Mouse (Mus musculus) kidney, postnatal 14 days (tissue): Measurements from ENCODE around the gene Dctd.
"Not testable (repeated sequence)": the region's sequence is repeated elsewhere in the genome, so short reads cannot be mapped to it uniquely, and the experiment has no call there.

Experiments
- DNase-seq: peaks from one replicate; pipeline ENCODE4 v3.0.0; 2022; ENCODE audit warnings: mixed read lengths

Gene Dctd

DNA sequence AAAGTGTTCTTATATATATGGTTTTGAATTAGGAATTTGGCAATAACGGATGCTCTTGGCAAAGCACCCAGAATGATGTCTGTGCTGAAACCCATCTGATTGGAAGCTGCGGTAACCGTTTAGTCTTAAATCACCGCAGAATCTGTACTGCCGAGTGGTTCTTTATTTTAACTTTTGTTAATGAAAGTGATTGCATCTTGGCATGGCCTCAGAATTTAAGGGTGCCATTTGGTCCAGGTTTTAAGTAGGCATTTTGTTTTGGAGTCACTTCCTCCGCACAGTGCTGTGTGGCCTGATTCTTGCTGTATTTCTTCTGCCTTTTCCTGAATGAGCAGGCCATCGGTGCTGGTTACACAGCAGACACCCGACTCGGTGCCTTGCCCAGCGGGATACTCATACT, 47.6 kb downstream of the Dctd start:
- no peak for DNase-seq

DNA sequence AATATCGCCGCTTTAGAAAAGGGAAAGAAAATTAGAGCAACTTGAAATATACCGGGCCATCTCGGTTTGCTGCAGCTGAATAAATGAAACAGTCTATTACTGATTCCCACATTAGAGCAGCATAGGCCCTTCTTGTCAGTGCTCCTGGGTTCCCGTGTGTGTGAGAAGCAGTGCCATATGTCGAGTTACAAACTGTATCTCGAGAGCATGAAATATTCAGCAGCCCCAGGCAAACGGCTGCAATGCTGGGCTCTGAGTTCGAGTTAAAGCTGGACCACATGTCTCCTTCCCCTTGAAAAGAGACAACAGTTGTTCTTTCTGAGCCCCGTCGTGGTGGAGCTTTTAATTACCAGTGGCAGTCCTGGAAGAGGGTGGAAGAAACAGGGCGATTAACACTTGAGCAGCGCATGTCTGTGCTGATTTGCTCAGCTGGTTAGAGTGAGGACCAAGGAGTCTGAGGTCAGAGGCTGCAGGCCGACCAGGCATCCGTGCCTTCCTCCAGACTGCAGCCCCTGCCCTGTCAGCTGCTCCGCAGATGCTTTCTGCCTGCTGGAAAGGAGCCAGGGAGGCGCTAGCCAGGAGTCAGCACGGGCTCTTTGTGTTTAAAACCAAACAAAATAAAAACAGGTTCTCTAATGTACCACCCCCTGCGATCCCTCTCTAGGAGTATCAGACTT, 53.3 kb downstream of the Dctd start:
- peak; percentile 35 for DNase-seq

DNA sequence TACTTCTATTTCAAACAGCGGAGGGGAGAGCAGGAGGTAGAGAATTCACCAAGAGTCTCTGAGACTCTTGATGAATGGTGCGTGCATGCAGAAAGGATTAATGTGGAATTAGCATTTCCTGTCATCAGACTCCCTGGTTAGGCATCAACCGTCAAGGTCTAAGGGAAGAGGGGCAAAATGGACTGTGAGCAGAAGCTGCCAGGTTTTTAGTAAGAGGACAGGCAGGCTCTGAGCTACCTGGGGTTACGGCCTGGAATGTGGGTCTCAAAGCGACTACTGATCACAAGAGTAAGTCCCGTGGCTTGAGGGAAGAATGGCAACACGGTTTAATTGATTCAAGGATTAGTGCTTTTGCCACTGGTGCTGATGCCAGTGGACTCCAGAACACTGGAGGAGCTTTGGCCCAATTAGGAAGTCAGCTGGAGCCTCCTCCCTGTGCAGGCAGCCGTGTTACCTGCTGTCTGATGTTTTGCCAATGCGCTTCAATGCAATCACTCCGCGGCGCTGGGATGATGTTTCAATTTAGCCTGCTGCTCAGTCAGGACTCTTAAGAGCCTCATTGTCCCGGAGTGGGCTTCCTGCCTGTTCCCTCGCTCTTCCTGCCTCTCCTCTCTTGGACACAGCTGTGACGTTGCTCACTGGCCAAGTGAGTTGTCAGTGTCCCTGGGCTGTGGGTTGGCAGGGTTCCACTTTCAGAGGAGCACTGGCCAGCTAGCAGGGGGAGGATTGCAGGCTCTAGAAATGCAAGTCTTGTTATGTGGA, 54.6 kb downstream of the Dctd start:
- DNase-seq, result peak; percentile 82

DNA sequence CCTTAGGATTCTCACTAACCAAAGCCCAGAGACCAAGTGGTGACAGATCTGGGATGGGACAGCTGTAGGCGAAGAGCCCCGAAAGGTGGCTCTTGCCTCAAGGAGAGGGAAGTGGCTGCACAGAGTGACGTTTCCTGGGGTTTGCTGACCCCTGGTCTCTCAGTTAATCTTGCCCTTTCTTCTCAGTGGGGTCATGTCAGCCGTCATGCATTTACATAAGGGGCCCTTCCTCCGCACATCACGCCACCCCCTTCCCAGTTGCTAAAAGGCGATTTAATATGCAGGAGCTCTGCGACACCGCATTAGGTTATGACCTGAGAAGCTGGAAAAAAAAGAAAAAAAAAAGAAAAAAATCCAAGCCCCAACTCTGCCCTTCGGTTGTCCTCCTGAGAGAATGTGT, 58.8 kb downstream of the Dctd start:
- DNase-seq, result no peak

DNA sequence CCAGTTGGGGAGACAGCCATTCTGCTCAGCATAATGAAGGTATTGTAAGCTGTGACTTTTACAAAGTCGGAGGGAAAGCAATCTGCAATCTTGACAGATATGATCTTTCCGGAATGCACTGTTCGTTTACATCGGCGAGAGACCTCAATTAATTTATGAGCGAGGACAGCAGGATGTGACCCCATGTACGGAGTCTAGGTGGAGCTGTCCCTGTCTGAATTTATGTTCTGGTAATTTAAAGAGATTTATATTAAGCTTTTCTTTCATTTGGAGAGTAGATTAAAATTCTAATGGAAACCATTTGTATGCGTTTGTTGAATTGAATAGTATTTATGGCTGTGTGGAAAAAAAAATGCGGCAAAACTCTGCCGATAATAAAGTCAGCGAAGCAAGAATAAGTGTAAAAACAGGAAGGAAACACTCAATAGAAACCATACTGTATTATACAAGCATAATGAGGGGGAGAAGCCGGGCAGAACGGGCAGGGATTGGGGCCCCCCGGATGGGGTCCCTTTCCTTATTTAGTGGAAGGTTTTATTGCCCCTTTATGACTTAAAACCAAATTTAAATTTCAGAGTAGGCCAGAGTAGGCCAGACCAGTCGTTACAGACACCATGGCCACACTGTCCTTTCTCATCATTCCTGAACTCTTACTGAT, 59.8 kb downstream of the Dctd start:
- DNase-seq, result no peak

DNA sequence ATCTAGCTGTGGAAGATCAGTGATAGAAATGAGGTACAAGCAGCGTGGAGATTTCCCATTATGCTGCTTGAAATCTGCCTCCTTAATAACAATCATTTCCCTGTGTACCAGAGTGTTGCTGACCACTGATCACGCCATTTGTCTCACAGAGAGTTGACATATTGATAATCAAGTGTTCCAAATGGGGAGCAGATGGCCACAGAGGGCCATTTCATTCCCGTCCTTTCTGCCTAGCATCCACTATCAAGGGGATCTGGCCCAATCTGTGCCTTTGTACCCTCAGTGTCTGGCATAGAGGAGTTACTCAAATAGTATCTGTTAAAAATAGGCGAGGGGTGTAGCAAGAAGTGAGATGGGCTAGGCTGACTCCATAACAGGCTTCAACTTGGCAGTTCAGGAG, 78.5 kb downstream of the Dctd start:
- DNase-seq, result no peak

DNA sequence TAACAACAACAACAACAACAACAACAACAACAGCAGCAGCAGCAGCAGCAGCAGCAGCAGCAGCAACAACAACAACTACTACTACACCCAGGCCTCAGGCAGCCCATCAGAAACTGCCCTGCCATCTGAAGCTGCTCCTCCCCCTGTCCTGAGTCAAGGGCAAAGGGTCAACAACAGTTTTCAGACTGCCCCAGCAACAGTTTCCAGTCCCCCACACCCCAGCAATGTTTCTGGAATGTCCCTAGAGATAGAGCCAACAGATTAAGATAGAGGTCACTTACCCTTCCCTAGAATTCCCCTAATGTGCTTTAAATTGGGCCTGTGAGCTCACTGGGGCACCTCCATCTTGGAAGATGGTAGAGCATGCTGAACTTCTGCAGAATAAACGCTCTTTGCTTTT, 79.0 kb downstream of the Dctd start:
- no peak for DNase-seq

DNA sequence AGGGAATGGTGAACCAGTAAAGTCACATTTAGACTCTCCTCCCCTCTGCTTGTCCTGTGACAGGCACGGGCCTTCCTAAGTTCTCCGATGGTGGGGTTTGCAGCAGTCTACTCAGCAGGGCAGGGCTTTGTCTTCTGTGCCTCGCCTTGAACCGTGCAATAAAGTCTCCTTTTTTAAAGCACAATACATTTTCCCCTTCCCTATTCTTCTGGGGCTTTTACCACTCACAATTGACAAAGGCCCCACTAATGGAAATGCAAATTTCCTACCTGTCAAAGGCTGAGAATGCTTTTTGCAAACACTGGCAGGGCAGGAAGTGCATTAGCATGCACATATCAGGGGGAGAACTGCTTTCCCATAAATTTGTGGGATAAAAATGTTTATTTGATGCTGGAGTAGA, 80.1 kb downstream of the Dctd start:
- no peak for DNase-seq

DNA sequence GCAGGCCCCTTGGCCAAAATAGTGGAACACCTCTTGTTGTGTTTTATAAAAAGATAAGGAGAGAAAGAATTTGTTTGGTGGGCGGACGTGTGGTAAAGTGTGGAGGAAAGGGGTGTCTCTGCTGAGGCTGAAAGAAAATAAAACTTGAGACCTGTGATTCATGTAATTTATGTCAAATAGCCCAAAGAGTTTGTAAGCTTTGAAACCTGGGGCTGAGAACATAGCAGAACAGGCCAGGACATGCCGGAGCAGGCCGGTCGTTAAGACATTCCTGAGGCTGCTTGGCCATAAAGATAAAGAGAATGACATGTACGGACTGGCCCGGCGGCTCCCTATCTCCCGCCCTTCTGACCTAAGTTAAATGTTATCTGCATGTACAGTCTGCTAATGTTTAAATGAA, 81.3 kb downstream of the Dctd start:
- not testable (repeated sequence) for DNase-seq

DNA sequence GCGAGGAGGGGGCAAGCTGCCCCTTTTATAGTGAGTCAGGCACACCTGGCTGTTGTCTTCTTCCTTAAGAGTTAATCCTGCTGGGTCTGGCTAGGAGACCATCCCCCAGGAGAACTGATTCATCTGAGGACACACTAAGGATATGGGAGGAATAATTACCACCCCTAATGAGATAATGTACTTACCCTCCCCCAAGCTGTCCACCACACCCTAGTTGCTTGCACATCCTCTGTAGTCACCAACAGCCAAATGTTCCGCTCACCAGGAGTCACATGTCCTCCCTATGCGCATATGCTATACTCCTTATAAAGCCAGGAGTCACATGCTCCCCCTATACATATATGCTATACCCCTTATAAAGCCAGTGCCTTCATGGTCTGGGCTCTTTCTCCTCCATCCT, 82.1 kb downstream of the Dctd start:
- no peak for DNase-seq

DNA sequence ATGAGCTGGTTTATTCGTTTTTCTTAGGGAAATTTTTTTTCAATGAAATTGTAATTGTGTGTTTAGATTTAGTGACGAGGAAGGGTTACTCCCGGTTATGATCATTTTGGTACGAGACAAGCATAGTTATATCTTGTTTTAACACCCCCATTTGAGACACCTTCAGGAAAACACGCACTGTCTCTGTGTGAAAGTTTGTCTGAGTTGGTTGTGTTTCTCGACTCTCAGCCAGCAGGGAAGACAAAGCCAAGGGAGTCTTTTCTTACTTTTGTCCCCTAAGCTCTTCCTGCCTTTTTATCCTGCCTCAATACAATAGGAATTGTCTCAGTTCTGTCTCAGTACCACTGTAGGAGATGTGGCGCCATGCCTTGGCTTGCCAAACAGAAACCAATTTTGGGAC, 84.9 kb downstream of the Dctd start:
- DNase-seq, result no peak

DNA sequence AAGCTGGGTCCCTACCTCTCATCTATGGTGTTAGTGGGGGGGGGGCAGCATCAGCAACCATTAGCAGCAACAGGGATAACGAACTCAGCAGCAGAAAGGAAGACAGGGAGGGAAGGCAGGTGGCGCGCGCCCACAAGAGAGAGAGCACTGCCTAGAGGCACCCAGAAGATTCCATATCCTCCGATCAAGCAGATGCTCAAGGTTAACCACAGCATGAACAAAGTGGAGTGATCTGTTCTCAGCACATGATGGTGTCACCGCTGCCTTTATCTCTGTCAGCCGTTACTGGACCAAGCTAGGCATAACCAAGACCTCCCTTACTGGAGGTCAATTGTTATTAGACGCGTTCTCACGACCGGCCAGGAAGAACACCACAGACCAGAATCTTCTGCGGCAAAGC, 89.7 kb downstream of the Dctd start:
- no peak for DNase-seq

DNA sequence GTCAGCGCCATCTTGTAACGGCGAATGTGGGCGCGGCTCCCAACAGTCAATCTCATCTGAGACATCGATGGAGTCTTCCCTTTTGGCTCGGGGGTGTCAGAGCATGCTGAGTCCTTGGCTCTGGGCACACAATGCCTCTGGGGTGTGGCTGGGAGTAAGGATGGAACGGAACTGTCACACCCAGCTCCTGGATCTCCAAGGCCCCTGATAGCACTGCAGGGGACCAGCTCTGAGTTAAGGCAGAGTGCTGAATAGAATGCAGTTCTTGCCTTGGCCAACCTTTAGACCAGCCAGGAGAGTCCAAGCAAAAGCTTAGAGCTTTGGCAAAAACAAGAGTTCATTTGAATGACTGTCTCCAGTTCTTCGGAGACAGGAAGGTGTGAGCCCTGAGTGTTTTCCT, 97.1 kb downstream of the Dctd start:
- no peak for DNase-seq

DNA sequence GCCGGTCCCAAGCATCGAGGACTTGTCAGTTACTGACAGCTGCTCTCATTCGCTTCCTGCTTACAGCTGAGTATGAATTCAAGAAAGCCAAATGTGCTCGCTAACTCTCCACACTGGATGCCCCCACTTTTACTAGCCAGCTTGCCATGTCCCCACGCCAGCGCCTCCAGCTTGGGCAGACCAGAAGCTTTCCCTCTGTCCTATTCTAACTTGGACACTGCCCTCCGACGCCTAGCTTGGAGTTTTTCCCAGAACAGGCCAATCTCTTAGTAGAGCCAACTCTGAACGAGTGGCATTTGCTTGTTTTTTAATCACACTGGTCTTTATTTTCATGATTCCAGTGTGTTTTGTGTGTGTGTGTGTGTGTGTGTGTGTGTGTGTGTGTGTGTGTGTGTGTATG, 100.3 kb downstream of the Dctd start:
- DNase-seq, result no peak

DNA sequence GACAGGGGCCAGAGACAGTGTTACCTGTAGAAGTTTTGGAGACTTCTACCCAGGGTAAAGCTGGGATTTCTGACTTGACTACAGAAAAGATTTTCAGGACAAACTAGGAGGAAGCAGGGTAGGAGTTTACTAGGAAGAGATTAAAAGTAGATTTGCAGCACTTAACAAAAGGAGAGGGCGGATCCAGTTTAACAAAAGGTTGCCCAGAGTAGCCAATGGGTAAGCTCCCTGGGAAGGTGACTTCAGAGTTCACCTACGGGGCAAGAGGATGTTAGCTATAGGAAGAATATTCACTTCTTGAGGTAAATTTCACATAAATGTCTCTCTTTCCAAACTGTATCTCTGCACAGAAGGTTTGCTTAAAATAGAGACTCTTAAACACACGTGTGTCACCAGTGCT, 103.7 kb downstream of the Dctd start:
- no peak for DNase-seq
